Mouse (Mus musculus) small intestine, adult 2 months (tissue): Measurements from ENCODE around the gene Swt1.

Experiments used
- CTCF ChIP-seq: fragments of 200-500 bp; IDR thresholded peaks from 2 replicates; pipeline ENCODE4 v1.5.1; 2012; ENCODE audit warnings: low read depth, mild to moderate bottlenecking, control low read depth, inconsistent platforms, low read length, moderate library complexity, mixed read lengths; ENCODE audit not compliant: insufficient replicate concordance, insufficient read length; ENCODE audit errors: extremely low read depth
- POLR2A ChIP-seq: fragments of 200-500 bp; IDR thresholded peaks from 2 replicates; pipeline ENCODE4 v1.6.1; 2012; ENCODE audit warnings: low read depth, mild to moderate bottlenecking, control low read depth, inconsistent platforms, low read length, moderate library complexity

- TF ChIP-seq CTCF, result peak; percentile 35; the same call in 1 of the 2 replicates
- TF ChIP-seq POLR2A, result no peak; the same call in none of the 2 replicates
Measured at GRCm38 (mm10) chr1:151343571-151344282, 84.5 kb downstream of the Swt1 start.
